Mouse (Mus musculus) testis, adult 2 months (tissue): ENCODE data around the gene Gbp9.

Experiments
- CTCF ChIP-seq: fragments of 200-500 bp; IDR thresholded peaks from 2 replicates; pipeline ENCODE4 v1.5.1; 2012; ENCODE audit warnings: low read depth, mild to moderate bottlenecking, inconsistent platforms, low read length, moderate library complexity; ENCODE audit not compliant: control insufficient read depth, insufficient read depth, insufficient replicate concordance
- POLR2A ChIP-seq: fragments of 200-500 bp; IDR thresholded peaks from 2 replicates; pipeline ENCODE4 v1.6.1; 2012; ENCODE audit warnings: low read depth, mild to moderate bottlenecking, inconsistent platforms, low read length, moderate library complexity; ENCODE audit not compliant: control insufficient read depth

DNA sequence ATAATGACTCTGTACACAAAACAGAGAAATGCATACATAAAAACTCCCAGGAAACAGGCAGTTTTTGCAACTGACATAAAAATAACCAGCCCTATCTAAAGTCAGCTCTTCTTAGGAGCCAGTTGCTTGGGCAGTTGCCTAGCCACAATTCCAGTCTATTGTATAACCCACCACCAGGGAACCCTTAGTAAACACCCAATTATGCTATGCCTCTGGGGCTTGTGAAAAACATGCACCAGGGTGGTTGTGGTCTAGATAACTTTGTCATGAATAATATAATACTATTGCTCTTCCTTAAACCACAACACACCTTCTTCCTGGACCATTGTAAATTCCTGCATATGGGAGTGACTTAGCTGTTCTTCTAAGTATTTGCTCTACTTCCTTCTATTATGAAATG is 14.7 kb upstream of the Gbp9 start:
- TF ChIP-seq POLR2A: no peak
- no peak for TF ChIP-seq CTCF
